Comparison of ENCODE assay signal across 15 mouse cellular contexts in the genomic region with DNA sequence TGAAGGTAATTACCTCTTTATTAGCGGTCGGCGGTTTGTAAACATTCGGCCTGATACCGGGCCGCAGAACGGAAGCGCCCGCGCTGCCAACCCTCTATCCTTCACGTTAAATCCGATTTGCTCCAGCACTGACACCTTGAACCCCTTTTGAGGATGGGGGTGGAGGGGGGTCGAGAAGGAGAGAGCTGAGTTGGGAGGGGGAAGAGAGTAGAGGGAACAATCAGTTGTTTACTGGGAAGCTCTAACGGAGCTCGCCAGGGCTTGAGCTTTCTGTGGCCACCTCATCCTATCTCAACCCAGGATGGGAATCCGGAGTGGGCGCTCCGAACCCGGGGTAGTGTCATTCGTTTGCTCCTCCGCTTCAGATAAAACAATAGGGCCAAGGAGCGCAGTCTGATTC. TPM values are rescaled to one million over a fixed set of nuclear protein-coding genes. Genes with fewer than 3 reads are reported as not detected.
DNase-seq lines count a peak whose midpoint lies in the region; ATAC-seq lines count a peak whose summit lies in the region.
"Had no signal": no experiment of that assay in that cellular context is flagged by ENCODE, and none has a peak within 500 bp of the region (broad histone marks: within the 10 kb centered on the region; RNA-seq: fewer than 3 reads in every experiment).

No protein-coding gene starts in this region.

- H3K9me3 ChIP-seq in heart, embryonic 11.5 days (replicated peaks; ENCODE audit: control insufficient read depth, low read length), result no peaks in the 10 kb centered on the region
- H3K9me3 ChIP-seq in forebrain, embryonic 10.5 days, result 0 out of 2 replicates have a peak, but pooled peaks cover 4% of the 10 kb centered on the region
- H3K9me3 ChIP-seq in hindbrain, embryonic 16.5 days (ENCODE audit: control insufficient read depth, low read length), result no peaks in the 10 kb centered on the region; the same call in 1 of the 2 replicates
- no peaks in the 10 kb centered on the region for H3K9me3 ChIP-seq in midbrain, embryonic 16.5 days (replicated peaks; ENCODE audit: control insufficient read depth, low read length, poor library complexity, severe bottlenecking)

- H3K4me1 ChIP-seq in heart, embryonic 11.5 days (ENCODE audit: control insufficient read depth, insufficient read depth, low read length), result no peaks in the 10 kb centered on the region
- peaks cover 11% of the 10 kb centered on the region for H3K4me1 ChIP-seq in forebrain, embryonic 10.5 days
- no peaks in the 10 kb centered on the region for H3K4me1 ChIP-seq in hindbrain, embryonic 16.5 days (ENCODE audit: control insufficient read depth, insufficient read depth, low read depth, low read length)
- H3K4me1 ChIP-seq in midbrain, embryonic 16.5 days (ENCODE audit: control insufficient read depth, insufficient read depth, low read length), result no peaks in the 10 kb centered on the region

- H3K9ac ChIP-seq in heart, embryonic 11.5 days (ENCODE audit: low read depth, low read length), result no peak overlapping the region
- peak overlapping the region; percentile 38; the same call in 1 of the 2 replicates for H3K9ac ChIP-seq in hindbrain, embryonic 16.5 days (ENCODE audit: low read depth, low read length)
- H3K9ac ChIP-seq in midbrain, embryonic 16.5 days (ENCODE audit: low read depth, low read length), result peak overlapping the region; percentile 46

- H3K27me3 ChIP-seq in heart, embryonic 11.5 days (ENCODE audit: control insufficient read depth, insufficient read depth, low read length), result peaks cover 53% of the 10 kb centered on the region
- H3K27me3 ChIP-seq in forebrain, embryonic 10.5 days (ENCODE audit: poor library complexity, severe bottlenecking), result peaks cover 71% of the 10 kb centered on the region
- no peaks in the 10 kb centered on the region for H3K27me3 ChIP-seq in hindbrain, embryonic 16.5 days (replicated peaks; ENCODE audit: control insufficient read depth, insufficient read depth, low read length)
- H3K27me3 ChIP-seq in midbrain, embryonic 16.5 days (ENCODE audit: control insufficient read depth, insufficient read depth, low read depth, low read length), result no peaks in the 10 kb centered on the region

- 12% methylated on average over 22 of the region's 22 CpGs for WGBS in heart, embryonic 11.5 days (ENCODE audit: insufficient replicate concordance)
- WGBS in forebrain, embryonic 10.5 days, result 15% methylated on average over 22 of the region's 22 CpGs
- WGBS in hindbrain, embryonic 16.5 days, result 25% methylated on average over 22 of the region's 22 CpGs
- 16% methylated on average over 22 of the region's 22 CpGs for WGBS in midbrain, embryonic 16.5 days

- no peaks in the 10 kb centered on the region for H3K36me3 ChIP-seq in heart, embryonic 11.5 days (ENCODE audit: control insufficient read depth, insufficient read depth, low read length)
- H3K36me3 ChIP-seq in forebrain, embryonic 10.5 days (replicated peaks), result no peaks in the 10 kb centered on the region
- H3K36me3 ChIP-seq in hindbrain, embryonic 16.5 days (ENCODE audit: control insufficient read depth, insufficient read depth, low read length), result no peaks in the 10 kb centered on the region
- no peaks in the 10 kb centered on the region for H3K36me3 ChIP-seq in midbrain, embryonic 16.5 days (ENCODE audit: control insufficient read depth, insufficient read depth, low read length)

- H3K4me2 ChIP-seq in heart, embryonic 11.5 days, result peak overlapping the region; percentile 35
- H3K4me2 ChIP-seq in hindbrain, embryonic 16.5 days (ENCODE audit: low read length), result peak overlapping the region; percentile 34
- H3K4me2 ChIP-seq in midbrain, embryonic 16.5 days (ENCODE audit: low read length), result peak overlapping the region; percentile 49
- H3K4me2 ChIP-seq: liver, embryonic 11.5 days had no signal

- no peak overlapping the region for H3K27ac ChIP-seq in heart, embryonic 11.5 days (ENCODE audit: low read depth, low read length)
- peak overlapping the region; percentile 89 for H3K27ac ChIP-seq in forebrain, embryonic 10.5 days
- no peak overlapping the region for H3K27ac ChIP-seq in hindbrain, embryonic 16.5 days (ENCODE audit: low read depth, low read length)
- H3K27ac ChIP-seq in midbrain, embryonic 16.5 days (ENCODE audit: low read length), result peak overlapping the region; percentile 80
- H3K27ac ChIP-seq: macrophage had no signal

- DNase-seq in heart, postnatal 25 days (ENCODE audit: low spot score), result no peak
- DNase-seq in forebrain, embryonic 10.5 days (ENCODE audit: extremely low spot score, low spot score), result peak; percentile 17
- DNase-seq in spleen, adult 18-20 months, result no peak
- no peak for DNase-seq in gastrocnemius, postnatal 36 days
- DNase-seq in lung, postnatal 14 days, result no peak
- DNase-seq: adrenal gland, postnatal 10 days; B cell, adult 2 months; cerebellum, adult 8-10 months; gastrocnemius, postnatal 14 days had no signal

- intact Hi-C loops in heart, postnatal 25 days (cut with DNase I), result no loop called here
- intact Hi-C loops in gastrocnemius, postnatal 36 days (cut with DNase I), result no loop called here

- peak overlapping the region; percentile 12; the same call in 1 of the 2 replicates for H3K4me3 ChIP-seq in heart, embryonic 11.5 days (ENCODE audit: low read depth, low read length)
- peak overlapping the region; percentile 63 for H3K4me3 ChIP-seq in forebrain, embryonic 10.5 days
- peak overlapping the region; percentile 46 for H3K4me3 ChIP-seq in hindbrain, embryonic 16.5 days (ENCODE audit: low read length)
- peak overlapping the region; percentile 47 for H3K4me3 ChIP-seq in midbrain, embryonic 16.5 days (ENCODE audit: low read depth, low read length)

- ATAC-seq in heart, embryonic 11.5 days (replicated peaks; ENCODE audit: insufficient number of reproducible peaks, low FRiP score, low TSS enrichment), result no peak
- ATAC-seq in hindbrain, embryonic 16.5 days, result no peak
- ATAC-seq in midbrain, embryonic 16.5 days, result no peak
- ATAC-seq: inflammation-experienced regulatory T-cells, adult 6 months had no signal

RNA-seq across cellular contexts. Expression of gene Zic3, which starts 11.0 kb away (rescaled TPM):
- polyA plus RNA-seq in heart, embryonic 11.5 days (2014; fragmentation: Nextera tagmentation; extraction: Ambion mirVana), result not detected in 2 replicates
- not detected for total RNA-seq in heart, postnatal 25 days (2021)
- polyA plus RNA-seq in forebrain, embryonic 10.5 days (2016; fragmentation: Nextera tagmentation; extraction: Ambion mirVana), result 20.3 and 29.0 TPM in 2 replicates
- polyA plus RNA-seq in hindbrain, embryonic 16.5 days (2015; fragmentation: Nextera tagmentation; extraction: Ambion mirVana), result 15.8 and 20.5 TPM in 2 replicates
- polyA plus RNA-seq in midbrain, embryonic 16.5 days (2015; fragmentation: Nextera tagmentation; extraction: Ambion mirVana), result 15.7 and 27.5 TPM in 2 replicates
- not detected for total RNA-seq in gastrocnemius, postnatal 36 days (2021)
- total RNA-seq: adrenal gland, postnatal 10 days; gastrocnemius, postnatal 14 days had no signal
- polyA plus RNA-seq: inflammation-experienced regulatory T-cells, adult 6 months; macrophage had no signal

Comparison
In these comparisons a context has a peak if more than half of its experiments do, and no peak if none do; other contexts are left out.
1. H3K27ac ChIP-seq: peak in forebrain, embryonic 10.5 days (single experiment) and midbrain, embryonic 16.5 days (single experiment); none in heart, embryonic 11.5 days (single experiment) and hindbrain, embryonic 16.5 days (single experiment).
2. H3K4me3 ChIP-seq: peak in every context shown above with its lines; median percentile 63 in forebrain, embryonic 10.5 days; 47 in midbrain, embryonic 16.5 days; 46 in hindbrain, embryonic 16.5 days; 12 in heart, embryonic 11.5 days.
3. RNA of gene Zic3, which starts 11.0 kb away (polyA plus RNA-seq): 20.3 to 29.0 TPM in forebrain, embryonic 10.5 days, 15.8 to 20.5 TPM in hindbrain, embryonic 16.5 days and 15.7 to 27.5 TPM in midbrain, embryonic 16.5 days; not detected in heart, embryonic 11.5 days; every median in the first group is over 10 times any median in the second.
4. Peak in every context shown above with its lines, with median percentiles within 50 percentile points of each other: H3K4me2 ChIP-seq.